Mouse (Mus musculus) kidney, adult 2 months (tissue): ENCODE results near the gene Maml2. TPM values are rescaled to one million over a fixed set of nuclear protein-coding genes. Genes with fewer than 3 reads are reported as not detected.

Source experiments
- DNase-seq: peaks from one replicate; pipeline ENCODE4 v3.0.0; 2021
- H3K27ac ChIP-seq: fragments of 200-500 bp; 2 replicates; pipeline ENCODE4 v1.5.1; 2012; ENCODE audit warnings: low read depth, low read length, control low read depth, inconsistent platforms; ENCODE audit not compliant: insufficient read depth
- H3K27me3 ChIP-seq: fragments of 200-500 bp; replicated peaks from 2 replicates; pipeline ENCODE4 v1.6.1; 2012; ENCODE audit warnings: mild to moderate bottlenecking, moderate library complexity, low read length, inconsistent platforms; ENCODE audit not compliant: control insufficient read depth, insufficient read depth
- H3K36me3 ChIP-seq: fragments of 200-500 bp; 2 replicates; pipeline ENCODE4 v1.6.1; 2012; ENCODE audit warnings: mild to moderate bottlenecking, moderate library complexity, low read length, inconsistent platforms; ENCODE audit not compliant: control insufficient read depth, insufficient read depth
- H3K4me1 ChIP-seq: fragments of 200-500 bp; 2 replicates; pipeline ENCODE4 v1.6.1; 2011; ENCODE audit warnings: low read length; ENCODE audit not compliant: control insufficient read depth, insufficient read depth
- H3K4me3 ChIP-seq: fragments of 200-500 bp; 2 replicates; pipeline ENCODE4 v1.5.1; 2011; ENCODE audit warnings: mild to moderate bottlenecking, low read depth, low read length, control low read depth; ENCODE audit not compliant: insufficient read depth
- CTCF ChIP-seq: fragments of 200-500 bp; conservative IDR thresholded peaks from 2 replicates; pipeline ENCODE4 v1.5.1; 2011; ENCODE audit warnings: low read depth, mild to moderate bottlenecking, control low read depth, low read length, moderate library complexity, mixed read lengths; ENCODE audit not compliant: insufficient read depth, insufficient read length
- POLR2A ChIP-seq: fragments of 200-500 bp; IDR thresholded peaks from one replicate; pipeline ENCODE4 v1.6.1; 2011; ENCODE audit warnings: low read depth, low read length, control low read depth
- WGBS: fragments of 180-500 bp; shearing (Covaris S2); methylation state at CpG from one replicate; pipeline ENCODE4 v1.1.7; 2018; 5-methylcytosine and 5-hydroxymethylcytosine counted together
- polyA plus RNA-seq: library from polyadenylated mRNA; depleted of rRNA; stranded (reverse); fragments of >200 nt; gene quantifications from 2 replicates; pipeline ENCODE4 v1.2.3, GENCODE M21; 2012

Gene Maml2
- polyA plus RNA-seq, 1 experiment: 4.8 TPM

DNA sequence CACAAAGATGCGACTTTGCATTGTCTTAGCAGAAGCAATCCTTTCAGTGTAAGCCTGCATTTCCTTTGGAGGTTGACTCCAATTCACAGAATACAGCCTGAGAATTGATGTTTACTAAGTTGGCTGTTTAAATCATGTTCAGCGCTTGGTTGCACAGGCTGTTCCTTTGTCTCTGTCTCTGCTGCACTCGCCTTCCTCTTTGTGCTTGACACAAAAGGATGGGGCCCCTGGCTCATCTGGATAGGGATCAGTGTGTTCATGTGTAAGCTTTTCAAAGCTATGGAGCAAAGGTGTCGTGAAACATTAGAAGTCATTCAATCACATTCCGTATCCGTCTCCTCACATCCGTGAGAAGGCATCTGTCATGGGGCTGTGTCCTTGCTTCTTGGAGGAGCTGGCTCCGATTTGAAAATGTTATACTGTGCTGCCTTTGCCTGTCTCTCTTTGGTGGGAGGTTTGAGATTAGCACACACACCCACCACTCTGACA is 354.7 kb downstream of the Maml2 start:
- 56% methylated on average over 8 of the region's 8 CpGs for WGBS
- Histone ChIP-seq H3K4me1 (no peaks in the 10 kb centered on the region), H3K36me3 (no peaks in the 10 kb centered on the region), H3K27ac (no peak overlapping the region), H3K4me3 (no peak overlapping the region), H3K27me3 (no peaks in the 10 kb centered on the region)
- DNase-seq: no peak
- TF ChIP-seq POLR2A: no peak
- TF ChIP-seq CTCF: no peak

DNA sequence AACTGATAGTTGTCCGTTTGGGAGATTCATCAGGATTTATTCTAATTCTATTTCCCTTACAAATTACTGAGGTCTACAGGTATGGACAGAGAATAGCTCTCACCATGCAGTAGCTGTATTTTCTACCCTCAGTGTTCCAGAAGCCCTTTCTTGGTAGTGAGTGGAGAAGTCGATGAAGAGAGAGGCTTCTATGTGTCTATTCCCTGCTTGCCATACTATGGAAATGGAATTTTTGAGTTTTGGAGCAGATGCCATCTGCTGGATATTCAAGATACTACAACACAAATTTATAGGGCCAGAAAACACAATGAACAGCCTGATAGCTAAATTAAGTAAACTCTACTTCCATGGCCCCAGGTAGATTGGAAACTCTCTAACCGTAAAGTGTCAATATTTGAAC is 355.2 kb downstream of the Maml2 start:
- TF ChIP-seq CTCF (0 out of 2 replicates have a peak, but pooled peaks have one; percentile 11), POLR2A (no peak)
- Histone ChIP-seq H3K27ac (no peak overlapping the region), H3K4me3 (no peak overlapping the region), H3K4me1 (no peaks in the 10 kb centered on the region), H3K27me3 (no peaks in the 10 kb centered on the region), H3K36me3 (no peaks in the 10 kb centered on the region)
- WGBS: 30% methylated on average over 3 of the region's 3 CpGs
- peak; percentile 64 for DNase-seq

DNA sequence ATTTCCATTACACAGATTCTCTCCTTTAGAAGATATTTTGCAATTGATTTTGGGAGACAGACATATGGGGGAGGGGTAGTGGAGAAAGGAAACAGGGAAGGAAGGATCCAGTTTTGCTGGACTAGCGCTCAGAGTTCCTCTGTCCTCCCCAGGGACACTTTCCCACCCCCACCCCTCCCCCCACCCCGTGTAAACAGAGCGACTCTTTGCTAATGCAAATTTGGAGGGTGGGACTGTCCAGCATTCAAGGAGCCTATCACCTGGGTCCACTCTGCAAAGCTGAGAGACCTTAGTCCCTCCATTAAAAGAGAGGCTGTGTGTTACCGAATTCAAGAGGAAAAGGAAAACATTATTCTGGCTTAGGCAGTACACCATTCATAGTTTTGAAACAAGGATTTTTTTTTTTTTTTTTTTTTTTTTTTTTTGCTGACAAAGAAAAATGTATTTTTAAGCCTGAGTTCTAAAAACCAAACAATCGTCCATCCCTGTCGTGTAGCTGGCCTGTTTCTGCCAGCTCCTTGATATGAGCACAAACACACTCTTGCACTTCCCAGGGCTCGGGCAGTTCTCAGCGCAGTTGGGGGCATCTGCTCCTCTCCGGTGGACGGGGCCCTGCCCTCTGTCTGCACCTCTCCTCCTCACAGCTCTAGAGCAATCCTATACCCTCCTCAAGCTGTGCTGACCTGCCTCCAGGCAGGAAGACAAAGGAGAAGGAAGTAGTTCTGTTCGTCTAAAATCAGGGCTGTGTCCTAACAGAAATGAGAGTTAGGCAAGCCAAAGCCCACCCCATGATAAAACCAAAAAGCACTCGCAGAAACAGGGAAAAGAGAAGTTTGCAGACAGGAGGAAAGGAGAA is 364.2 kb downstream of the Maml2 start:
- WGBS: 17% methylated on average over 12 of the region's 12 CpGs
- Histone ChIP-seq H3K4me1 (peaks cover 5% of the 10 kb centered on the region; the same call in 1 of the 2 replicates), H3K27ac (peak overlapping the region; percentile 76; the same call in 1 of the 2 replicates), H3K36me3 (no peaks in the 10 kb centered on the region), H3K27me3 (no peaks in the 10 kb centered on the region), H3K4me3 (peak overlapping the region; percentile 35; the same call in 1 of the 2 replicates)
- TF ChIP-seq POLR2A (no peak), CTCF (no peak)
- DNase-seq: peak; percentile 10

DNA sequence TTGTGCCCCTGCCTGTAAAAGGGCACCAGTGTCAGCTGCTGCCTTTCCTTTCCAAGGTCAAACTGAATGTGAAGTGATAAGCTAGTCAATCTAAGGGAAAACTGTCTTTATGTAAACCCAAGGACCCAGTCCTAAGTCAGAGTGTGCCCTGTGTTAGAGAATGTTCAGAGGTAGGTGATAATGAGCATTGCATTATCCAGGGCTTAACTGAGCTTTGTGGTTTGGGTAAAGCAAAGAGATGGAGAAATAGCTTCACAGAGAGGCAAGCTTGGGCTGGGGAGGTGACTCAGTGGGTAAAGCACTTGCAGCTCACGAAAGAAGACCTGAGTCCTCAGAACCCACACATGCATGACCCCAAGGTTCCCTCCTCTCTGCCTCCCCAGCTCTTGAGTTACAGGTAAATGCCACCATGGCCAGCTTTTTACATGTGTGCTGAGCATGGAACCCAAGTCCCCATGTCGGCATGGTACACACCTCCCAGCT is 367.8 kb downstream of the Maml2 start:
- no peaks in the 10 kb centered on the region for H3K36me3 ChIP-seq
- H3K27me3 ChIP-seq: no peaks in the 10 kb centered on the region
- TF ChIP-seq POLR2A (no peak), CTCF (no peak)
- no peak overlapping the region for H3K4me3 ChIP-seq
- 83% methylated on average over 2 of the region's 2 CpGs for WGBS
- DNase-seq: no peak
- H3K27ac ChIP-seq: no peak overlapping the region
- H3K4me1 ChIP-seq: peaks cover 5% of the 10 kb centered on the region; the same call in 1 of the 2 replicates

DNA sequence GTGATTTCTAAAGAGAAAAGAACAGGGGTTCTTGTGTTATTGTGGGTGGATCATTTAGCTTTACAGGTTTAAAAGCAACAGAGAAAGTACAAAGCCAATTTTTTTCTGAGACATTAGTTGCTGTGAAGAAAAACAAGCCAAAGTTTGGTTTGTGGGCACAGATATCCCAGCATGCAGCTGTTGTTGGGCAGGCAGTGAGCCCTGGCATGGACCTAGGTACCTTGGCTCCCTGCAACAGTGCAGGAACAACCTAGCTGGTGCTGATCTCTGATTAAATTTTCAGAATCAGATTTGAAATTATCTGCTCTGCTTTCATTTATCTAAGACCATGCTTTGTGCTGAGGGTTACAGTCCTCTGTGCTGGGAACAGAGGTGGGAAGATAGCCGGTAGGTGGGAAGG is 370.2 kb downstream of the Maml2 start:
- Histone ChIP-seq H3K4me3 (no peak overlapping the region), H3K4me1 (no peaks in the 10 kb centered on the region), H3K27ac (no peak overlapping the region), H3K27me3 (no peaks in the 10 kb centered on the region), H3K36me3 (no peaks in the 10 kb centered on the region)
- TF ChIP-seq POLR2A (no peak), CTCF (no peak)
- 98% methylated on average over 1 of the region's 1 CpGs for WGBS
- no peak for DNase-seq

DNA sequence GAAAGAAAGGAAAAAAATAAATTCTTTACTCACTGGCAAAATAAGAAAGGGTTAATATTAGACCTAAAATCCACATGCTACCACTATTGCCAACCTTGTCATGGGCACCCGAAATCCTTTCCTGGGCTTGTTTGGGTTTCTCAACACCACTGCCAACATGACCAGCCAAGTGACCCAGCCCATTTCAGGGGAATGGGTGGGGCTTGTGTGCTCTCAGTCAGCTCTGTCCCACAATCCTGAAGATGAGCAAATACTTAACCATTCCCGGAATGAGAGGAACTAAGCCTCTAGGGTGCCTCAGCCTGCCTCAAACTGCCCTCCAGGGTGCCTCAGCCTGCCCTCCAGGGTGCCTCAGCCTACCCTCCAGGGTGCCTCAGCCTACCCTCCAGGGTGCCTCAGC is 371.0 kb downstream of the Maml2 start:
- no peak for TF ChIP-seq CTCF
- TF ChIP-seq POLR2A: no peak
- no peak overlapping the region for H3K4me3 ChIP-seq
- peak; percentile 27 for DNase-seq

DNA sequence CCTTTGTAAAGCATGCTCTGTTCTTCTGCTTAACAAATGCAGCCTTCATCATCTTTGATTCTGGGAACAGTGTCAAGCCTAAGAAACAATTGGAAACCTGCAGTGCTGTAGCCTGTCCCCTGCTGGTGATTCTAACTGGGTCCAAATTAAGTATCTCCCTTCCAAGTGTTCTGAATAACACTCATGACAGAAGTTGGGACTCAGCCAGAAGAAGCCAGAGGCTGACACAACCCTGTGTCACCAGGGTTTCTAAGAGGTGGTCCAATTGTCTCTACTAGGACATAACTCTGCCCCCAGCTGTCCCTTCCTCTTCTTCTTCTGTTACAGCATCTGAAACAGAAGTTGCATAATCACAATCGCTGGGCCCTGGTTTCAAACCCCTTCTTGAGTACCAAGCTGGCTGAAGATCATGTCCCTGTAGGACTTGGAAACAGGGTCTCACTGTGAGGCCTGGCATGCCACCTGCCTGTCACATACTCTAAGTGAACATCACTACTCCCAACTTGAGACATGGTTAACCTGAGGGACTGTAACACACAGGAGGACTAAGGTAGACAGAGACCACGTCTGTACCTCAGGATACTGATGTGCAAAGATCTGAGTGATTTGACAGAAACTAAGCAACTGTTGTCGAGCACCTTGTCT is 373.5 kb downstream of the Maml2 start:
- no peaks in the 10 kb centered on the region for H3K4me1 ChIP-seq
- H3K27ac ChIP-seq: no peak overlapping the region
- H3K4me3 ChIP-seq: no peak overlapping the region
- no peaks in the 10 kb centered on the region for H3K36me3 ChIP-seq
- DNase-seq: no peak
- TF ChIP-seq CTCF (no peak), POLR2A (no peak)
- 91% methylated on average over 3 of the region's 3 CpGs for WGBS
- no peaks in the 10 kb centered on the region for H3K27me3 ChIP-seq

More for the DNA sequence above, 371.0 kb downstream of the Maml2 start:
- 74% methylated on average over 2 of the region's 2 CpGs for WGBS
- no peaks in the 10 kb centered on the region for H3K36me3 ChIP-seq
- H3K4me1 ChIP-seq: no peaks in the 10 kb centered on the region
- no peaks in the 10 kb centered on the region for H3K27me3 ChIP-seq
- H3K27ac ChIP-seq: no peak overlapping the region
